Mouse (Mus musculus) gastrocnemius, postnatal 10 days (tissue): ENCODE measurements at regions not wholly inside any gene's neighbourhood (a gene's known extent, or its start where the extent isn't known, plus 50 kb on each side); places are given as distances from the start of the nearest gene placed in this dataset.

Source experiments
- DNase-seq: peaks from one replicate; pipeline ENCODE4 v3.0.0; 2021; ENCODE audit warnings: mixed read lengths

GRCm38 (mm10) chr1:193644506-193644905 is 274.4 kb upstream of the Camk1g start:
- no peak for DNase-seq

DNA sequence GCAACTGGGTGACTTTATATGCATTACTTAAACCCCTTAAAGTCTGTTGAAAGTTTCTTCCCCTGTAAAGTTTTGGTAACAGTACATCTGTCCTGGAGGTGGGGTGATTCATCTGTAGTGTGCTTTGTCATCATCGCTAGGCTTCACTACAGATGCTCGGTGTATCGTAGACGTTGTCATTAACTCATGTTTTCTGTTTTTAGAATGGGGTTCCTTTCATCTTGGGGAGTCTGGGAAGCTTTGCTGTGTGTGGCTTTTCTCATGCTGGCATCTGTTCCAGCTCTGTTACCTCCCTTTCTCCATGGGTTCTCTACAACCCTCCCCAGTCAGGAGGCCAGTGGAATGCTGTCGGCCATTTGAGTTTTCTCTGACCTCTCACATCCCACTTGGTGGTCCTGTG is 266.4 kb upstream of the Camk1g start:
- no peak for DNase-seq

DNA sequence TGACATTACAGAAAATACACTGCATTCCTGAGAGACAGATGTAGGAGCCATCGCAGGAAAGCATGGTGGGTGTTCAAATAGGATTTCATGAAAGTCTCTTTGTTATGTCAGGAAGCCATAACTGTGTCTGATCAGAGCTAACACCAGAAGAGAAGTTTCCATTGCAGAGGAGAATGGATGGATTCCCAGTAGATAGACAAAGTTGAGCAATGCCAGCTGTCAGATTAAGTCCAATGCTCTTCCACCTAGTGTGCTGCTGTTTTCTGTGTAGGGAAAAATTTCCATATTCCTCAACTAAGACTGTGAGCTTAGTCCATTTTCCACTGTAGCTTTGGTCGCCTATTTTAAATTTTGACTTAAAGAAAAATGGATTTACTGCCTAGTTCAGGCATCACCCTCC is 262.0 kb upstream of the Camk1g start:
- DNase-seq = no peak

DNA sequence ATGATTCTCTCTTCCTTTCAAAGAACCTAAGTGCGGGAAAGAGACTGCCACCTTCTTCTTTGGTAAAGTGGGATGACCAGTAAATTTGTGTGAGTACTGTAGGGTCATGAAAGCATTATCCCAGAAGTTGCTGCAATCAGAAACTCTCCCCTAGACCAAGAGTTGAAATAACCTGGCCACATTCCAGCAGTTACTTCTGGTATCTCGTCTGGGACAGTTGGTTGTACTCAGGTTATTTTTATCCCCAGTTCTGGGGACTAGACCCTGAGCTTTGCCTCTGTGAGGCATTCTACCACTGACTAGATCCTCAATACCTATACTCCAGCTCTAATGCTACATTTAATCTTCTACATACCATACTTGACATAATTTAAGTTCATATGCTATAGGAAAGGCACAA is 259.8 kb upstream of the Camk1g start:
- no peak for DNase-seq

DNA sequence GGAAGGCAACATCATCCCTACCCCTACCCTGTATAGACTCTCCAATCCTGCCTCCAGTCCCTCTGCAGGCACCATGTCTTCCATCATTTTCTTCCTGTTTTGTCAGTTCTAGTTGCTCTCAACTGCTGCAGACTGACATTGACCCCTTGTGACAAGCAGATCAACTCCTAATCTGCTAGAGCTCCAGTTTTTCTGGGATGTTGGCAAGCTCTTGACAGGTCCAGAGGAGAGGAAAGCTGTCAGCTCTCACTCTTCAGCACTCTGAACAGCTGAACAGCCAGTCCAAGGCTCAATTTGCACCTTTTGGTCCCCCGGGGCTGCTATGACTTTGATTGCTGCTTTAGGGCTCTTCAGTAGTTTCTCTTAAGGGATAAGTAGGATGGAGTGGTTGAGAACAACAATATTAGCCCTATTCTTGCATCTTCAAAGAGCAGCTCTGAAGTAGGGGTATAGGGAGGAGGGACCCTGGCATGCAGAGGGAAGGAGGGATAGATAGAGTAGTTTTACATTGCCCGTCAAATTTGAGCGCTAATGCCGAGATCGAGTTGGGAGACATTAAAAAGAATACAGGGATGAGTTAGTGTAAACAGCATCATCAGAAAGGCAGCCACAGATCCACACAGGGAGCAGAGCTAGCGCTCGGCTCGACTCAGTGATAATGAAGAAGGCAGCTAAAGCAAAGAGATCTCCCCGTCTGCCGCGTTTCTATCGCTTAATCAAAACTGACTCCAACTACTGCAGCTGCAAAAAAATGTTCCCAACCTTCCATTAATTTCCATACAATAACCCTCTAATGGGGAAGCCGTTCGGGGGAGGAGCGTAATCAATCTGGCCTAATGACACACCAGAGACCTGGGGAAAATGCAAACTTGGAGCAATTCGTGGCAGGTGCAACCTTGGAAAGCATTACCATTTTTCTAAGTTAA is 257.1 kb upstream of the Camk1g start:
- DNase-seq = no peak

DNA sequence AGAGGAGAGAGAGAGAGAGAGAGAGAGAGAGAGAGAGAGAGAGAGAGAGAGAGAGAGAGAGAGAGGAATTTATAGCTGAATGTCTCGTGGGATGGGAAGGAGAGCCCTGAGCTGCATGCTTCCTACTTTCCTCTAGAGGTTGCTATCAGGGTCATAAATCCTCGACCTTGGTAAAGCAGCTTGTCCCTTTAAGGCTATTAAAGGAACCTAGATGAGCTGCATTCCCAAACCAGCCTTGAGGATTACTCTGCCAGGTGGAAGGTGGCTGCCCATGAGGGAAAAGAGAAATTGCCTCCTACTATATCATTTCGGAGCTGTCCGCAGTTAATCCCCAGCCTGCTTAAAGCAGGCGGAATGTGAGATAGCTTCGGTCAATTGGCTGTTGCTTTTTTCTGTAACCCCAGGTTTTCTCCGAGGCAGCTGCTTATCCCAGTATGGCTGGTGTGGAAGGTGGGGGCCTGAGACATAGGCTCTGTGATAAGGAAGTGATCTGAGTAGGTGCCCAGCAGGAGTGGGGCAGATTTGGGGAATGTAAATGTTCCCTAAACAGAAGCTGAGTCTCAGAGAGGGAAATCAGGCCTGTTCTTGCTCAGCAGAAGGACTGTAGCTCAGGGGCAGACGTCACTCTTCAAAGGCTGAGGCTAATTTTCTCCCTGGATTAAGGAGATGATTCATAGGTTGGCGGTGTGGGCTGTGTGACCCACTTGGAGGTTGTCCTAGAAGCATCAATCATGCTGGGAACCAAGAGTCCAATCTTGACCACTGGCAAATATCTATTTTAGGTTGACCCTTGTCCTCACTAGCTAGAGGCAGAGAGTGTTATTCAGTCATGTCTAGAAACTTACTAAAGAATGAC is 255.2 kb upstream of the Camk1g start:
- peak; percentile 10 for DNase-seq

DNA sequence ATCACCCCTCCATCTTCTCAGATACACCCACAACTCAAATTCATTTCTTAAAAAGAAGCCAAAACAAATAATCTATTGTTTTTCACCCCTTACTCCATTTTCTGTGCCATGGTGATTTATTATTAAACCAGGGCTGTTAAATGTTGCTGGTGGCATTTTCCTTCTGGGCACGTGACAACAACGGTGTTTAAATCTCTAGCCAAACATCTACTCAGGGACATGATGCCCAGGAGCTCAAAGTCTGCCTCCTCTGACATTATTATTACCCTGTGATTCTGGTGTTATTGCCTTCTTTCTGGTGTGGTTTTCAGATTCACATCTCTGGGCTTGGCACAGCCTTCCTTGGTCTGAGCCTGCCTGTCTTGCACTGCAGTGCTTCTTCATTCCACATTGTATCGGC is 253.5 kb upstream of the Camk1g start:
- DNase-seq = no peak

DNA sequence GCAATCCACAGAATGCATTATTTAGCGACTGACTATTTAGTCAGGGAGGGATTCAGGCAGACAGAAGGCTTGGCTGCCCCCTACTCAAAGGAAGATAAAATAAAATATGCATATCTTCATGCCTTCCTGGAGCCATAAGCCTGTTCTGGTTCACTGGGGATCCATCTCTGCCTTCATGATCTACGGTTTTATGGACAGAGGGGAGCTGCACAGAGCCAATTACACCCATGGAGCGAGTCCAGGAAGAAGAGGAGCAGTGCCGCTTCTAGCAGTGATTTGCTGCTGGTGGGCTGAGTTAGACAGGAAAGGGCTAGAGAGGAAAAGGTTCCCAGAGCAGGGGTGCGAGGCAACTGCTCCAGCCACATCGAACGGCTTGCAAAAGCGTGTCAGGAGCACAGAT is 248.2 kb upstream of the Camk1g start:
- no peak for DNase-seq

- DNase-seq = no peak
These were observed 240.4 kb upstream of the Camk1g start for GRCm38 (mm10) chr1:193610471-193610870.

DNA sequence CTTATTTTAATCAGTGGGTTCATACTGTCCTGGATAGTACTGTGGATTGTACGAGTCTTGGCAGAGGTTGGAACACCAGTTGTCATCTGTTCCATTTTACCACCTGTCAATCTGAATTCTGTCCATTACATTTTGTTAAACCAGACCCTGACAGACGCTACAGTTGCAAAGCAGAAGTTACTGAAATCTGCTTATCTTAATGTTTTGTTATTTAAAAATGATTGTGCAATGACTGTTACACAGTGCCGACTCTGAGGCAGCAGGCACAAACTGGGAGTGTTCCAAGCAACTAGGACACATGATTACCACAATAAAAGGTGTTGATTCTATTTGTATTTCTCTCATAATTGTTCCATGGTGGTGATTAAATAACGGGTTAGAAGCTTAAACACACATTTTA is 229.8 kb upstream of the Camk1g start:
- DNase-seq = no peak

GRCm38 (mm10) chr1:193599163-193599562 is 229.1 kb upstream of the Camk1g start:
- no peak for DNase-seq

- no peak for DNase-seq
These were observed 220.3 kb upstream of the Camk1g start for GRCm38 (mm10) chr1:193590301-193590829.

GRCm38 (mm10) chr1:193588477-193589464 is 218.7 kb upstream of the Camk1g start:
- peak; percentile 66 for DNase-seq

DNA sequence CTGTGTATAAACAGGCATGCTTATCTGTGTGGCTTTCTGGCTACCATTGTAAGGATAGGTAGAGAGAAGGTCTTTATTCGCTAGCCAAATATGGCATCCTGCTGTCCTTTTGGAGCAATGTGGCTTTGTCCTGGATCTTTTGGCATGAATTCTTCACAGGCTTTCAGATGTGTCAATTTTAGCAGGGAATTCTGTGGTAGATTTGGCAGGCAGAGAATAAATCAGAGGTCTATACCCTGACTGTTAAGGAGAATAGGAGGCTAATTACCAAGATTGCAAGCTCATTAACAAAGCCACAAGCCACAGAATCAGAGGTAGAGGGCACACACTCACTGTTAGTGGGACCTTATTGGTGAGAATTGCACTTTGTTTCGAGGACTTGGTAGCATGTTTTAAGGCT is 217.2 kb upstream of the Camk1g start:
- no peak for DNase-seq

GRCm38 (mm10) chr1:193586896-193587295 is 216.8 kb upstream of the Camk1g start:
- DNase-seq = no peak

GRCm38 (mm10) chr1:193583791-193584190 is 213.7 kb upstream of the Camk1g start:
- no peak for DNase-seq

- no peak for DNase-seq
These were observed 210.3 kb upstream of the Camk1g start for GRCm38 (mm10) chr1:193580393-193580792.

GRCm38 (mm10) chr1:193579671-193580070 is 209.6 kb upstream of the Camk1g start:
- no peak for DNase-seq

DNA sequence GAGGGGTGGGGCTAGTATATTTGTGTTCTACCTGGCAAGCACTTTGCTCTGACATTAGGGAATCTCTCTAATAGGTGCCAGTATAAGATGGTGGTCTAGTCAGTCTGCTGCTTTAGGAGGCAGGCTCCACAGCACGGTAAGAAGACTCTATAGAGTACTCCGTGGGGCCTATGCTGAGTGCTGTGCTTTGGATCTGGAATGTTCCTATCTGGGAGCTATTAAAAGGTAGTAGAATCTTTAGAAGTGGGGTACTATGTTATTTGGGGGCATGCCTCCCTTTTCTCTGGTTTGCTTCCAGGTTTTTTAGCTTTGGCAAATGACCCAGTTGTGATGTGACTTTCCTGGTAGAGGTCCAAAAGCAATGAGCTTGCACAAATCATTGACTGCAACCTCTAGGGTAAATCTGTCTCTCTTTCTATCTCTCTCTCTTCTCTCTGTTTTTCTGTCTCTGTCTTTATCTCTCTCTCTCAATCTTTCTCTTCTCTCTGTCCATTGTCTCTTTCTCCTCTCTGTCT is 208.6 kb upstream of the Camk1g start:
- DNase-seq = no peak

DNA sequence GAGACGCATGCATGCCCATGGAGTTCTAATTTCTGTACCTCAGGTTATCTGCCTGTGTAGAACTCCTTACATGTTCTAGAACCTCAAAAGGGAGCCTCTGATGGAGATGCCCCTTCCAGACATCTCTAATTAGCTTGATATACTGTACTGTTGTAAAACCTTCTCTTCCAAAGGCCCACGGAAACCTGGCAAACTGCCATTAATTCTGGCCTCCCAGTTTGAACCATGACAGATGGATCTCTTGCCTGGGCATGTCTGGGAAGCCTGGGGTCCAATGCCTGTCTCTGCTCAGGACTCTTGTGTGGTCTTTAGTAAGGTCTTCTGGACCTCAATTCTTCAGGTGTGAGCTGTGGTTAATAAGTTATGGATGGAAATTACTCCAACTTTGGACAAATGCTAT is 207.7 kb upstream of the Camk1g start:
- no peak for DNase-seq

- peak; percentile 73 for DNase-seq
These were observed 206.1 kb upstream of the Camk1g start for GRCm38 (mm10) chr1:193575986-193576713.
